Mouse (Mus musculus) embryonic facial prominence, embryonic 12.5 days (tissue): Measurements from ENCODE around the gene Ccnc. TPM values are rescaled to one million over a fixed set of nuclear protein-coding genes. Genes with fewer than 3 reads are reported as not detected.

Source experiments
- ATAC-seq: fragments of 200-750 bp; cut with Nextera tagmentation; 2 replicates; pipeline ENCODE4 v1.8.0; 2017; ENCODE audit not compliant: insufficient number of reproducible peaks, insufficient read depth, low FRiP score, low TSS enrichment
- H3K27ac ChIP-seq: fragments of 300-500 bp; sonication (generic); 2 replicates; pipeline ENCODE4 v1.5.1; 2016; ENCODE audit warnings: mild to moderate bottlenecking
- H3K27me3 ChIP-seq: fragments of 300-500 bp; sonication (generic); 2 replicates; pipeline ENCODE4 v1.6.1; 2016; ENCODE audit warnings: mild to moderate bottlenecking, moderate library complexity
- H3K36me3 ChIP-seq: fragments of 300-500 bp; sonication (generic); 2 replicates; pipeline ENCODE4 v1.6.1; 2016; ENCODE audit warnings: mild to moderate bottlenecking
- H3K4me1 ChIP-seq: fragments of 300-500 bp; sonication (generic); 2 replicates; pipeline ENCODE4 v1.6.1; 2016
- H3K4me2 ChIP-seq: fragments of 300-500 bp; sonication (generic); replicated peaks from 2 replicates; pipeline ENCODE4 v1.6.1; 2016; ENCODE audit warnings: mild to moderate bottlenecking, moderate library complexity
- H3K4me3 ChIP-seq: fragments of 300-500 bp; sonication (generic); 2 replicates; pipeline ENCODE4 v1.5.1; 2016; ENCODE audit warnings: mild to moderate bottlenecking
- H3K9ac ChIP-seq: fragments of 300-500 bp; sonication (generic); 2 replicates; pipeline ENCODE4 v1.6.1; 2016; ENCODE audit warnings: mild to moderate bottlenecking, moderate library complexity
- H3K9me3 ChIP-seq: fragments of 300-500 bp; sonication (generic); 2 replicates; pipeline ENCODE4 v1.6.1; 2016; ENCODE audit warnings: mild to moderate bottlenecking, moderate library complexity
- WGBS: fragments of 180-500 bp; shearing (Covaris S2); methylation state at CpG from one replicate; pipeline ENCODE4 v1.1.7; 2016; 5-methylcytosine and 5-hydroxymethylcytosine counted together
- polyA plus RNA-seq: library from polyadenylated mRNA; unstranded; fragments of >200 nt; fragmentation: Nextera tagmentation; extraction: Ambion mirVana; gene quantifications from 2 replicates; pipeline ENCODE4 v1.2.1, GENCODE M21; 2016

Ccnc gene
- 43.4 and 48.6 TPM in 2 replicates for polyA plus RNA-seq

GRCm38 (mm10) chr4:21727615-21728165, at the start of gene Ccnc:
Ccnc (plus strand) TSS chr4:21727701.
- Histone ChIP-seq H3K4me3 (peak within 1 kb of the TSS; percentile 86), H3K9ac (peak within 1 kb of the TSS; percentile 81), H3K4me1 (peaks cover 5% of the 10 kb centered on the region; the same call in 1 of the 2 replicates), H3K4me2 (peak within 1 kb of the TSS; percentile 76), H3K27me3 (no peaks in the 10 kb centered on the region), H3K27ac (peak within 1 kb of the TSS; percentile 80), H3K36me3 (0 out of 2 replicates have a peak, but pooled peaks cover under 1% of the 10 kb centered on the region), H3K9me3 (no peaks in the 10 kb centered on the region)
- under 1% methylated on average over 37 of the region's 37 CpGs for WGBS
- peak; percentile 98 for ATAC-seq

DNA sequence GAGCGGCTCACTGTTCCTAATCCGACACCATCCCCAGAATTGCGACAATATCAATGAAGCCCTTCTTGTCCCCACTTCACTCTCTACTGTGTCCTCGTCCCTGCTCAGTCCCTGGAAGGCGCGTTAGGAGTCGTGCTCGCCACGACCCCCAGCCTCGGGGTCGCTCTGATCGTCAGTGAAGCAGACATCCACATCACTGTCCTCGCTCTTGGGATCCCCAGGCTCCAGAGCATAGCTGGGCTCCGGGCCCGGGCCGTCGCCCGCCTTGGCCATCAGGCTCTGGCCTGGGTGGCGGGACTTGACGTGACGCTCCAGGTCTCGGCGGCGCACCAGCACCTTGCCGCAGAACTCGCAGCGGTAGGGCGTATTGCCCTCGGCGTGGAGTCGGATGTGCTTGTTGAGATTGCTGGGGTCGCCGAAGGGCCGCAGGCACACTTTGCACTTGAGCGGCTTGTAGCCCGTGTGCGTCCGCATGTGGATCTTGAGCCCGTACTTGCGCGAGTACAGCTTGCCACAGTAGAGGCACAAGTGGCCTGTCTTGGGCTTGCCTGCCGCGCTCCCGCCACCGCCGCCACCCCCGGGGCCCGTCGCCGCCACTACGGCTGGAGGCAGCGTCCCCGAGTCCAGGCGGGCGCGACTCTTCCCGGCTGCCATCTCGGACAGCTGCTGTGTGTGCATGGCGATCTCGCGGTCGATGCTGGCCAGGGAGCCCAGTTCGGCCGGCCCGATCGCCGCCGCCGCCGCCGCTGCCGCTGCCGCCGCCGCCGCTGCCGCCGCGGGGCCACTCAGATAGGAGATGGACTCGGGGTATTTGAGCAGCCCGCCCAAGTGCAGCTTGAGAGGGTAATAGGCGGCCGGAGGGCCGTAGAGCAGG, 49.2 kb upstream of the Ccnc start:
- no peak overlapping the region for H3K9ac ChIP-seq
- peak overlapping the region; percentile 54 for H3K4me2 ChIP-seq

DNA sequence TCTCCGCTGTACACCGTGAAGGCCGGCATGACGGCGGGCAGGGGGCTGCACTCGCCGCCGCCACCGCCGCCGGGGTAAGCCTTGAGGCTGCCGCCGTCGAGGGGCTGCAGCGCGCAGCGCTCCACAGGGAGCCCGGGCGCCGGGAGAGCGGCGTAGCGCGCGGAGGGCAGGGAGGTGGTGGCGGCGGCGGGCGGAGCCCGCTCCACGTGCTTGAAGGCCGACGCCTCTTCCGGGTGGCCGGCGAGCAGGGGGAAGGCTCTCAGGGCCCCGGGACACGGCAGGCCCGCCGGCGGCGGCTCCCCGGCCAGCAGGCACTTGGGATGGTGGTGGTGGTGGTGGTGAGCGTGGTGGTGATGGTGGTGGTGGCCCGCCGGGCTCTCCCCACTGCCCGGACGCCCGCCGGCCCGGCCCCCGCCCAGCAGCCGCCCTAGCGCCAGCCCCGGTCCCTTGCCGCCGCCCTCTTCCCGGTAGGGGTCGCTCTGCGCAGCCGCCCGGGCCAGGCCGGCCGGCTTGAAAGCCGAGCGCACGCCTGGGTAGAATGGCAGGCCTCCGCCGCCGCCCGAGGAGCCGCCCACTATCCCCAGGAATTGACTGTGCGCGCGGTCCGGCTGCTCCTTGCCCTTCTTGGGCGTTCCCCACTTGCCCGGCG, 48.4 kb upstream of the Ccnc start:
- under 1% methylated on average over 55 of the region's 79 CpGs for WGBS

More for the DNA sequence above, 49.2 kb upstream of the Ccnc start:
- peaks cover 14% of the 10 kb centered on the region for H3K4me1 ChIP-seq
- H3K9me3 ChIP-seq, result no peaks in the 10 kb centered on the region
- H3K27me3 ChIP-seq, result peaks cover 91% of the 10 kb centered on the region
- no peak overlapping the region for H3K27ac ChIP-seq
- under 1% methylated on average over 83 of the region's 84 CpGs for WGBS
- no peak for ATAC-seq
- H3K4me3 ChIP-seq, result peak overlapping the region; percentile 38
- no peaks in the 10 kb centered on the region for H3K36me3 ChIP-seq

GRCm38 (mm10) chr4:21679624-21680480, 47.6 kb upstream of the Ccnc start:
- no peak for ATAC-seq
- WGBS, result 2% methylated on average over 42 of the region's 42 CpGs

More for the DNA sequence above, 48.4 kb upstream of the Ccnc start:
- no peaks in the 10 kb centered on the region for H3K36me3 ChIP-seq
- H3K27ac ChIP-seq, result no peak overlapping the region
- ATAC-seq, result peak; percentile 63
- H3K4me2 ChIP-seq, result peak overlapping the region; percentile 54
- peaks cover 14% of the 10 kb centered on the region for H3K4me1 ChIP-seq
- no peak overlapping the region for H3K9ac ChIP-seq
- peak overlapping the region; percentile 38 for H3K4me3 ChIP-seq
- H3K27me3 ChIP-seq, result peaks cover 92% of the 10 kb centered on the region
- no peaks in the 10 kb centered on the region for H3K9me3 ChIP-seq

GRCm38 (mm10) chr4:21680971-21681370, 46.5 kb upstream of the Ccnc start:
- no peak overlapping the region for H3K4me3 ChIP-seq
- no peak overlapping the region for H3K9ac ChIP-seq
- peaks cover 14% of the 10 kb centered on the region for H3K4me1 ChIP-seq
- H3K27me3 ChIP-seq, result peaks cover 95% of the 10 kb centered on the region
- no peak overlapping the region for H3K4me2 ChIP-seq
- WGBS, result 4% methylated on average over 10 of the region's 10 CpGs
- H3K9me3 ChIP-seq, result no peaks in the 10 kb centered on the region
- no peak for ATAC-seq
- no peak overlapping the region for H3K27ac ChIP-seq
- no peaks in the 10 kb centered on the region for H3K36me3 ChIP-seq

More at GRCm38 (mm10) chr4:21679624-21680480, 47.6 kb upstream of the Ccnc start:
- Histone ChIP-seq H3K4me3 (peak overlapping the region; percentile 38), H3K9me3 (no peaks in the 10 kb centered on the region), H3K27ac (no peak overlapping the region), H3K4me2 (peak overlapping the region; percentile 54), H3K27me3 (peaks cover 92% of the 10 kb centered on the region), H3K9ac (no peak overlapping the region), H3K4me1 (peaks cover 14% of the 10 kb centered on the region), H3K36me3 (no peaks in the 10 kb centered on the region)

DNA sequence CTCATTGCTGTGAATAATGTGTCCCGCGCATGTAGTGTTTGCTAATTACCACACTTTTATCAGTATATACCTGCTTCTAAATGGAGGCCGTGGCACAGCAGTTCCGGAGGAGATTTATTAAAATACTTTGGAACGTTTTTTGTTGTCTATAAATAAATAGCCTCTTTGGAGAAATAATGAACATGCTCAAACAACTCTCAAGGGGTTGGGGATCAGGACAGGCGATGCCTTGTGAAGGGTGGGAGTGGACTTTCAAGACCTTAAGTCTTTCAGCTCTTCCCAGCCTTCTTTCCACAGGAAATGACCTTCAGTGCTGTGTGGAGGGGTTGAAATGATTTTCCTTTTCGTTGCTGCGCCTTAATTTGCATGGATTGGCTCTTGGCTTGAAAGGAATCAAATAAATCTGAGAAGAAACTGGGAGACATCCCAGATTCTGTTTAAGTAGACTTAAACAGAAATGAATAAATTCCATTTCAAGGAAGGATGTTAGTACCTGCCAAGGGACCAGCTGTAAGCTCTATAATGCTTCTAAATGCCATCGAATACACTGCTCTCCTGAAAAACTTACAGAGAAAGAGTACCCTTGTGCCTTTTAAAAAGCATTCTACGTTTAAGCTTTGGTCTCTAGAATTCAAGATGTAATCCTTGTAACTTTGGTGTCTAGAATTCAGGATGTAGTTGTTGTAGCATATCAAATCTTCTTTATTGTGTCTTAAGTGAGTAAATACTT, 44.9 kb upstream of the Ccnc start:
- 11% methylated on average over 10 of the region's 10 CpGs for WGBS

DNA sequence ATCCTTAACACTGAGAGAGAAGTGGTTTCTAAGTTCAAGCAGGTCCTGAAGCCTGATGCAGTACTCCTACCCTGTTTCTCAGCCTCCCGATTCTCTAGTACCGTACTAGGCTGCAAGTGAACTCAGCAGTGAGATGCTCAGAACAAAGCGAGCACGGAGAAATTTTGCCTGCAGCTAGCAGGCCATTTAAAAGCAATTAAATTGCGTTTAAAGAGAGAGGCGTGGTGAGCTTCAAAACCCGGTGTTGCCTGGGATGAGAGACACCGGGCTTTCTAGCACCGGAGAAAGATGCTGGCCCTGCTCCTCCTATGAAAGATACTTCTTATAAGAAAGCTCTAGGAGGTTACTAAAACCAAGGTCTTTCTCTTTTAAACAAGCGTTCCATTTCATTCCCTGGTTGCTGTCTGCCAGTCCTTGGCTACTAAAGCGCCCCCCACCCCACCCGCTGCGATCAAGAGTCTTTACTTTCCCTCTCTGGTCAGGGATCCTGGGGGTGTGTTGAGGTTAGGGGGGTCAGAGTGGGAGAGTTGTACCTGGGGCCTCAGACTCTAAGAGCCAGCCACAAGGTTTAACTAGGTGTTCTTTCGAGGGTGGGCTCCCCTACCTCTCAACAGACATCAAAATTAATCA, 43.0 kb upstream of the Ccnc start:
- WGBS, result 1% methylated on average over 14 of the region's 14 CpGs
- no peak for ATAC-seq
- no peaks in the 10 kb centered on the region for H3K9me3 ChIP-seq
- H3K27me3 ChIP-seq, result peaks cover 93% of the 10 kb centered on the region
- no peak overlapping the region for H3K4me2 ChIP-seq
- no peaks in the 10 kb centered on the region for H3K36me3 ChIP-seq
- no peak overlapping the region for H3K4me3 ChIP-seq
- peaks cover 3% of the 10 kb centered on the region; the same call in 1 of the 2 replicates for H3K4me1 ChIP-seq
- H3K9ac ChIP-seq, result no peak overlapping the region
- H3K27ac ChIP-seq, result no peak overlapping the region

More for the DNA sequence above, 44.9 kb upstream of the Ccnc start:
- H3K4me3 ChIP-seq, result no peak overlapping the region
- no peaks in the 10 kb centered on the region for H3K36me3 ChIP-seq
- no peak for ATAC-seq
- no peak overlapping the region for H3K4me2 ChIP-seq
- H3K27me3 ChIP-seq, result peaks cover 99% of the 10 kb centered on the region
- peaks cover 14% of the 10 kb centered on the region for H3K4me1 ChIP-seq
- no peak overlapping the region for H3K9ac ChIP-seq
- H3K27ac ChIP-seq, result no peak overlapping the region
- H3K9me3 ChIP-seq, result no peaks in the 10 kb centered on the region

DNA sequence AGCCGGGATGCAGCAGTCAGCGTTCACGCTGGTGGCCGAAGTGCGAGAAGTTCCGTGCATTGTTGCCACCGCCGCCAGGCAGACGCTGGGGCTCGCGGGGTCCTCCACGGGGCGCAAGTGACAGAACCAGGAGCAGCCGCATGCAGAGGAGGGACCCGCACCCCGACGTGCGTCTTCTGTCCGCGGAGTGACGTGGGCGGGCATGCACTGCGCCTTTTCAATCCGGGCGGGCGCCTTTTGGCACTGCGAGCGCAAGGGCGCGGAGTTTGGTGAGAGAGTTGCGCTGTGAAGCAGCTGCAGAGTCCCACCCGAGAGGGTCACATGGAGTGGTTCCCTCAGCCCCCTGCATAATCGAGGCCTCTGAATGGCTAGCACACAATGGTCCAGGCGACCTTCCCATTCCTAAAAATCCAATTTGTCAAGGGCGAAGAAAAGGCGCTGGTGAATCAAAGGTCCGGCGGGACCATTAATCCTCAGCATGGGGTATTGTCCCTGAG, 41.9 kb upstream of the Ccnc start, which contains the start of gene Prdm13:
Gene Prdm13, minus strand, starts transcription at position 369 of the 497 bp plus-strand sequence.
- no peak within 1 kb of the TSS for H3K27ac ChIP-seq
- no peaks in the 10 kb centered on the region for H3K9me3 ChIP-seq
- 1% methylated on average over 38 of the region's 38 CpGs for WGBS
- H3K4me2 ChIP-seq, result no peak within 1 kb of the TSS
- no peak for ATAC-seq
- no peak within 1 kb of the TSS for H3K9ac ChIP-seq
- H3K4me1 ChIP-seq, result no peaks in the 10 kb centered on the region
- H3K4me3 ChIP-seq, result no peak within 1 kb of the TSS
- H3K27me3 ChIP-seq, result peaks cover 92% of the 10 kb centered on the region
- no peaks in the 10 kb centered on the region for H3K36me3 ChIP-seq

DNA sequence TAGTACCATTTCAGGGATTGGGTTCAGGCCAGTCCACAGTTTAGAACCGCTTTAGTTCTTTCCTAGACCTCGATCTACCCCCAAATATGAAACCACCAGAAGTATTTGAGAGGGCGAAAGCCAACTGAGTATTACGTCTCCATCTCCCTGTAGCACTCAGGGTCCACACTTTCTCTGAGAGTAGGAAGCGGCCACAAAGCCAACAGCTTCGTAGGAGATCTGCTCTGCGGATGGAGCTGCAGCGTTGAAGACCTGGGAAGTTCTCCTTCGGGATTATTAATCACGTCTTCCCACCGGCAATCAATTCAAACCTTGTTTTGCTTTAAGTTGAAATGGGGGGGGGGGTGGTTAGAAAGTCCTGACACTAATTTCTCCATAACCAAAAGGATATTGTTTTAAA, 41.1 kb upstream of the Ccnc start:
- WGBS, result 1% methylated on average over 11 of the region's 11 CpGs
- Histone ChIP-seq H3K9ac (no peak overlapping the region), H3K4me1 (no peaks in the 10 kb centered on the region), H3K27me3 (peaks cover 92% of the 10 kb centered on the region), H3K4me3 (no peak overlapping the region), H3K27ac (no peak overlapping the region), H3K9me3 (no peaks in the 10 kb centered on the region), H3K36me3 (no peaks in the 10 kb centered on the region), H3K4me2 (no peak overlapping the region)
- ATAC-seq, result no peak

GRCm38 (mm10) chr4:21686934-21687333, 40.6 kb upstream of the Ccnc start:
- Histone ChIP-seq H3K4me2 (no peak overlapping the region), H3K9me3 (no peaks in the 10 kb centered on the region), H3K27ac (no peak overlapping the region), H3K9ac (no peak overlapping the region), H3K27me3 (peaks cover 92% of the 10 kb centered on the region), H3K4me3 (no peak overlapping the region), H3K4me1 (no peaks in the 10 kb centered on the region), H3K36me3 (no peaks in the 10 kb centered on the region)
- no peak for ATAC-seq
- 2% methylated on average over 5 of the region's 5 CpGs for WGBS
